Mouse (Mus musculus) neutrophil, adult 59 days (primary cell): Measurements from ENCODE around the gene Pnn. TPM values are rescaled to one million over a fixed set of nuclear protein-coding genes. Genes with fewer than 3 reads are reported as not detected.

Source experiments
- total RNA-seq, 2 experiments: library from RNA; stranded (reverse); gene quantifications; 1 replicate in 1 of 2; 2 replicates in 1 of 2; pipeline ENCODE4 v1.2.4; 2023

The Pnn gene
- 10 to 100 TPM; 35.2 to 37.4 TPM for total RNA-seq

DNA sequence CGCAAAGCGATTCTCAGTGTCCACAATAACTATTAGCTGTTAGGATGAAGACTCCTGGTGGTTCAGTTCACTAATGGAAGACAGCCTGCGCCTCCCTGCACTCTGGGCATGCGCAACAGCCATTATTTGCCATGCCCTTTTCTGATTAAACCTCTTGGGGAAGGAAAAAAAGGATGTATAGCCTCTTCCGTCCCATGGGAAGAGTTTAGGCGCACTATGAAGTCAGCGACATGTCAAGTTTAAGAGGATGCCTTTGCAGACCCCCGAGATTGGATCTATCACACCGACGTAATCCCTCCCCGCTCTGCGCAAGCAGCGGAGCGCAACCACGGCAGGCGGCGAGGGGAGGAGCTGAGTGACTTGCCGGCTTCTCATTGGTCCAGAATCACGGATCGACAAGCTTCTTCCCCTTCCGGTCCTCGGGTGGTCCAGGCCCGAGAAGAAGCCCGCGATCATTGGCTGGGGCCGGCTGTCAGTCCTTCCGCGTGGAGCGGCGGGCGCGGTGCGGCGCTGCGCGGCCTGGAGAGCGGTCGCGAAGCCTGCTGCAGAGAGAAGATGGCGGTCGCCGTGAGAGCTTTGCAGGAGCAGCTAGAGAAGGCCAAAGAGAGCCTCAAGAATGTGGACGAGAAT is at the start of gene Pnn:
TSS of gene Pnn (plus strand) at position 437 of the 630 bp plus-strand sequence.

DNA sequence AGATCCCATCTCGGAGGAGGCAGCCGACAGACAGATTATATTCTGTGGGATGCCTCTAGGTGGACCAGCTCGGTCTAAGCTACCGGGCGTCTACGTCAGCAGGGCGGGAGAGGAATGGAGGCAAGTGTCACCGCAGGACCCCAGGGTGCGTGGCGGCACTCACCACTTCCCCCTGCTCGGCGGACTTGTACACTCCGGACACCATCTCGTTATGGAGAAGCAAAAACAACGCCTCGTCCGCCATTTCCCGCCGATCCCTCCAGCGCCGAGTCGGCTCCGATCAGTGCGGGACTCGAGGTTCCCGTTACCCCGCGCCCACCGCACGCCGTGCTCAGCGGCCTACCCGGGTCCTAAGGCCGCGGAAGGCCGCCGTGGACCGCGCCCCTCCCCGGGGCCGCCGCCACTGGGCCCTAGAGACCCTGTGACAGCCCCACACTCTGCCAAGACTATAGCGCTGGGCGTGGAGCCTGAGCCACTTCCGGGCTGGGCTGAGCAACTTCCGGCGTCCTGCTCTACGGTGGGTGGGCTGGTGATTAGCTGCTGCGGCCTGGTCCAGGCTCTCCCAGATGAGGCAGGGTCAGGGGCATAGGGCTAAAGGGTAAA is 5.6 kb upstream of the Pnn start, which contains the start of gene Trappc6b:
TSS of gene Trappc6b (minus strand) at position 480 of the 603 bp plus-strand sequence.

DNA sequence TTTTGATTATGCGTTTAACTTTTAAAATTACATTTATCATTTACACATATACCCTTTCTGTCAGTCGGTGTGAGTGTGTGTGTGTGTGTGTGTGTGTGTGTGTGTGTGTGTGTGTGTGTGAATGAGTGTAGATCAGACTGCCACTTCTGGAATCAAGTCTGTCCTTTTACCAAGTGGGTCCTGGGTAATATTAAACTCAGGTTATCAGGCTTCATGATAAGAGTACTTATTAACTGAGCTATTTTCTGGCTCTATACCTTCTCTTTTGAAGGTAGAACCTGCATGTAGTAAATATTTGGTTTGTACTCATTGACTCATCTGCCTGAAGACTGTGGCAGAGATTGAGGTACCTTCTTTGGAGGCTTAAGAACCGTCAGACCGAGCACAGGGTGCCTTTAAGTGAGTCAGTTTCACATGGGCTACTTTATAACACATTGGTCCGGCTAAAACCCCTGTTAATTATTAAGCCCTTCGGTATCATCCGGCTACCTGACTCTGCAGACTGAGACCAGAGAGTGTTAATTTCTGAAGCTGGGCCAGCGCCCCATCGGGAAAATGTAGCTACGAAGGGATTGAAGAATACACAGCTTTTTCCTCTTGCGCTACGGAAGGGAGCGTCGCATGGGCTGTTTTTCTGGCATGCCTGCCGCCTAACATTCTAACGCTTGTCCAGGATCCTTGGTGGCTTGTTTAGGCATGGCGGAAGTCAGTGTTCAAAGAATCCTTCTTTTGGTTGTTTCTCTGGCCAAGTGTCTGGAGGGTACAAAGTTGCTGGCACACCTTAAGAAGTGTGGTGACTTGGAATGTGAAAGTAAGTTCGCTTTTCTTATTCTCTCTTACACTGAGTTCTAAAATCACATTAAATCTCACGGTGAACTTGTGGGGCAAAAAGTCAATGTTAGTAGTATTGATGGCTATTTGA is 28.7 kb downstream of the Pnn start, which contains the start of gene Mia2:
TSS of gene Mia2 (plus strand) at position 696 of the 922 bp plus-strand sequence.

Other genes starting within 250 kb of the Pnn start
- 10 to 100 TPM; 21.4 to 22.2 TPM for gene Sec23a, start 54.9 kb upstream of the Pnn start, total RNA-seq
- 1 to 10 TPM; 7.4 to 9.6 TPM for gene Gemin2, start 53.5 kb upstream of the Pnn start, total RNA-seq
- gene Trappc6b, start 5.4 kb upstream of the Pnn start, total RNA-seq = 10 to 100 TPM; 39.7 to 56.0 TPM
- 100 to 1,000 TPM; 118 to 129 TPM for gene Mia2, start 28.9 kb downstream of the Pnn start, total RNA-seq
- 10 to 100 TPM; 44.6 to 46.7 TPM for gene Fbxo33, start 152.8 kb downstream of the Pnn start, total RNA-seq